In the genomic region with DNA sequence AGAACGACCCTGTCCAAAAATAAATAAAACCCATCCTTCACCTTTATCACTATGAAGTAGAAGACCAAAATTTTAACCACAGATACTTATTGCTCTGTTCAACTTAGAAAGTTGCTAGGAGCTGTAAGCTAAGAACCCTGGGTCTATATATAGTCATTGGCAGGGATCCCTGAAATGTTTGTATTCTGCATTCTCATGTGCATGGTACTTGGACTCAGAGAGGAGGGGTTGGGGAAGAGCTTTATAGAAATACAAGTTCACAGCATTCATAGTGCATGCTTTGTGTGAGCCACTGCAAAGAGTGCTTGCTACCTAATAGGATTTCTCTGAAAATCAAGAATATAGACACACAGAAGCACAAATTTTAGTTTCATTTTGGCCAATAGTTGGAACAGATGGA, we compare ENCODE assay signal across 18 mouse cellular contexts. TPM values are rescaled to one million over a fixed set of nuclear protein-coding genes. Genes with fewer than 3 reads are reported as not detected.
DNase-seq lines count a peak whose midpoint lies in the region; ATAC-seq and TF ChIP-seq lines count a peak whose summit lies in the region.
"Had no signal": no experiment of that assay in that cellular context is flagged by ENCODE, and none has a peak within 500 bp of the region (broad histone marks: within the 10 kb centered on the region; RNA-seq: fewer than 3 reads in every experiment).

No protein-coding gene starts in this region.

- no peaks in the 10 kb centered on the region for H3K4me1 ChIP-seq in kidney, postnatal 0 days (replicated peaks; ENCODE audit: insufficient read depth, low read length)
- H3K4me1 ChIP-seq in heart, embryonic 15.5 days (replicated peaks) = no peaks in the 10 kb centered on the region; the same call in 1 of the 2 replicates
- H3K4me1 ChIP-seq: hindbrain, embryonic 10.5 days; neural tube, embryonic 15.5 days had no signal

- H3K4me2 ChIP-seq in kidney, postnatal 0 days (ENCODE audit: low read length) = no peak overlapping the region
- H3K4me2 ChIP-seq in heart, embryonic 15.5 days = peak overlapping the region; percentile 34
- H3K4me2 ChIP-seq: neural tube, embryonic 15.5 days had no signal

- H3K36me3 ChIP-seq in kidney, postnatal 0 days (ENCODE audit: insufficient read depth, low read length) = peaks cover 9% of the 10 kb centered on the region; the same call in 1 of the 2 replicates
- peaks cover 7% of the 10 kb centered on the region for H3K36me3 ChIP-seq in heart, embryonic 15.5 days

- DNase-seq in frontal cortex, postnatal 25 days (ENCODE audit: low spot score in 2 of 2) = no peak
- DNase-seq in kidney, postnatal 0 days (ENCODE audit: low spot score) = peak; percentile 24
- DNase-seq in kidney, adult 8-10 months = no peak
- DNase-seq in 416B (ENCODE audit: low read depth) = peak; percentile 36
- no peak for DNase-seq in left cerebral cortex, adult 2 months (ENCODE audit: extremely low spot score in 1 of 2, low spot score in 2 of 2)
- no peak for DNase-seq in retina, postnatal 1 day
- DNase-seq: cerebellum, adult 18-20 months; embryo, embryonic 11 days; kidney, postnatal 10 days; spleen, adult 18-20 months had no signal

- H3K27me3 ChIP-seq in kidney, postnatal 0 days (ENCODE audit: insufficient read depth, low read length) = no peaks in the 10 kb centered on the region
- no peaks in the 10 kb centered on the region for H3K27me3 ChIP-seq in heart, embryonic 15.5 days
- H3K27me3 ChIP-seq: neural tube, embryonic 15.5 days had no signal

- H3K9me3 ChIP-seq in kidney, postnatal 0 days (replicated peaks; ENCODE audit: low read length) = no peaks in the 10 kb centered on the region
- no peaks in the 10 kb centered on the region for H3K9me3 ChIP-seq in heart, embryonic 15.5 days (replicated peaks)
- H3K9me3 ChIP-seq: G1E; hindbrain, embryonic 10.5 days; neural tube, embryonic 15.5 days had no signal

- H3K27ac ChIP-seq in kidney, postnatal 0 days = no peak overlapping the region
- H3K27ac ChIP-seq in heart, embryonic 15.5 days = peak overlapping the region; percentile 78
- no peak overlapping the region for H3K27ac ChIP-seq in left cerebral cortex, adult 2 months
- H3K27ac ChIP-seq: hindbrain, embryonic 10.5 days; liver, embryonic 14.5 days; neural tube, embryonic 15.5 days had no signal

- H3K4me3 ChIP-seq in kidney, postnatal 0 days (replicated peaks; ENCODE audit: low read depth, low read length) = no peak overlapping the region
- H3K4me3 ChIP-seq in heart, embryonic 15.5 days = no peak overlapping the region
- no peak overlapping the region for H3K4me3 ChIP-seq in left cerebral cortex, adult 2 months
- H3K4me3 ChIP-seq: erythroblast, embryonic 14.5 days; hindbrain, embryonic 10.5 days; neural tube, embryonic 15.5 days had no signal

- no peak overlapping the region for H3K9ac ChIP-seq in kidney, postnatal 0 days (ENCODE audit: low read depth, low read length)
- H3K9ac ChIP-seq in heart, embryonic 15.5 days = no peak overlapping the region
- H3K9ac ChIP-seq: liver, embryonic 14.5 days; neural tube, embryonic 15.5 days had no signal

- intact Hi-C loops in left cerebral cortex, adult 2 months (cut with DNase I) = no loop called here

- ATAC-seq in frontal cortex, adult (ENCODE audit: low TSS enrichment) = peak; percentile 67; the same call in 1 of the 2 replicates
- no peak for ATAC-seq in kidney, postnatal 0 days (replicated peaks; ENCODE audit: low FRiP score, low read depth)
- peak; percentile 70; the same call in 1 of the 2 replicates for ATAC-seq in heart, embryonic 15.5 days (replicated peaks; ENCODE audit: insufficient number of reproducible peaks, insufficient read depth, low FRiP score, low read depth)
- ATAC-seq: inflammation-experienced regulatory T-cells, adult 6 months had no signal

- 76% methylated on average over 1 of the region's 1 CpGs for WGBS in kidney, postnatal 0 days
- 62% methylated on average over 1 of the region's 1 CpGs for WGBS in heart, embryonic 15.5 days

- no peak for TF ChIP-seq CTCF in kidney, postnatal 0 days (IDR thresholded peaks at IDR 0.05; ENCODE audit: low read depth)
- TF ChIP-seq CTCF in left cerebral cortex, adult 2 months (IDR thresholded peaks at IDR 0.05) = no peak

RNA-seq across cellular contexts. Expression of gene Nfat5, which starts 43.2 kb away (rescaled TPM):
- 16.8 and 17.1 TPM in 2 replicates for polyA plus RNA-seq in kidney, postnatal 0 days (2015; fragmentation: Nextera tagmentation; extraction: Ambion mirVana)
- 10.4 and 11.4 TPM in 2 replicates for polyA plus RNA-seq in heart, embryonic 15.5 days (2015; fragmentation: Nextera tagmentation; extraction: Ambion mirVana)
- total RNA-seq in left cerebral cortex, adult 2 months (2021) = 10 to 100 TPM; 54.8 to 60.3 TPM

Comparison
In these comparisons a context has a peak if more than half of its experiments do, and no peak if none do; other contexts are left out.
1. DNase-seq: peak in kidney, postnatal 0 days (single experiment) and 416B (single experiment); none in frontal cortex, postnatal 25 days (0 of 2), kidney, adult 8-10 months (0 of 2), left cerebral cortex, adult 2 months (0 of 2) and retina, postnatal 1 day (single experiment).